Mouse (Mus musculus) hindbrain, embryonic 14.5 days (tissue): ENCODE measurements at regions not wholly inside any gene's neighbourhood (a gene's known extent, or its start where the extent isn't known, plus 50 kb on each side); places are given as distances from the start of the nearest gene placed in this dataset.

Experiments
- ATAC-seq: fragments of 200-750 bp; cut with Nextera tagmentation; 2 replicates; pipeline ENCODE4 v1.8.0; 2017; ENCODE audit warnings: moderate number of reproducible peaks, mild to moderate bottlenecking, moderate TSS enrichment, moderate library complexity; ENCODE audit not compliant: low FRiP score
- DNase-seq: peaks from one replicate; pipeline ENCODE4 v3.0.0-alpha.2; 2015; ENCODE audit warnings: low spot score
- H3K27ac ChIP-seq: fragments of 300-500 bp; sonication (generic); 2 replicates; pipeline ENCODE4 v1.5.1; 2014; ENCODE audit warnings: mild to moderate bottlenecking, moderate library complexity
- H3K27me3 ChIP-seq: fragments of 300-500 bp; sonication (generic); 2 replicates; pipeline ENCODE4 v1.6.1; 2014; ENCODE audit warnings: mild to moderate bottlenecking, low read length, mixed read lengths; ENCODE audit not compliant: control insufficient read depth, insufficient read depth
- H3K36me3 ChIP-seq: fragments of 300-500 bp; sonication (generic); replicated peaks from 2 replicates; pipeline ENCODE4 v1.6.1; 2014; ENCODE audit not compliant: control insufficient read depth, insufficient read depth
- H3K4me1 ChIP-seq: fragments of 300-500 bp; sonication (generic); replicated peaks from 2 replicates; pipeline ENCODE4 v1.6.1; 2014; ENCODE audit warnings: antibody characterized with exemption, low read length, mixed read lengths; ENCODE audit not compliant: control insufficient read depth, insufficient read depth
- H3K4me2 ChIP-seq: fragments of 300-500 bp; sonication (generic); replicated peaks from 2 replicates; pipeline ENCODE4 v1.6.1; 2014; ENCODE audit warnings: mild to moderate bottlenecking, moderate library complexity
- H3K4me3 ChIP-seq: fragments of 300-500 bp; sonication (generic); replicated peaks from 2 replicates; pipeline ENCODE4 v1.5.1; 2014; ENCODE audit warnings: mild to moderate bottlenecking, low read length
- H3K9ac ChIP-seq: fragments of 300-500 bp; sonication (generic); 2 replicates; pipeline ENCODE4 v1.6.1; 2014
- H3K9me3 ChIP-seq: fragments of 300-500 bp; sonication (generic); 2 replicates; pipeline ENCODE4 v1.6.1; 2016; ENCODE audit warnings: low read length; ENCODE audit not compliant: control insufficient read depth
- WGBS: fragments of 180-500 bp; shearing (Covaris S2); extraction: QIAGEN DNeasy Blood & Tissue Kit; methylation state at CpG from one replicate; pipeline ENCODE4 v1.1.7; 2014; 5-methylcytosine and 5-hydroxymethylcytosine counted together

- WGBS: 80% methylated on average over 8 of the region's 8 CpGs
- Histone ChIP-seq H3K9me3 (no peaks in the 10 kb centered on the region), H3K4me3 (no peak overlapping the region), H3K4me2 (no peak overlapping the region), H3K27ac (no peak overlapping the region), H3K9ac (no peak overlapping the region), H3K27me3 (no peaks in the 10 kb centered on the region), H3K4me1 (peaks cover 22% of the 10 kb centered on the region), H3K36me3 (no peaks in the 10 kb centered on the region)
- DNase-seq (no peak), ATAC-seq (no peak)
Observed at GRCm38 (mm10) chr2:166275398-166275797, 119.9 kb upstream of the Sulf2 start.

GRCm38 (mm10) chr2:166274016-166274346, 118.5 kb upstream of the Sulf2 start:
- WGBS: 39% methylated on average over 2 of the region's 2 CpGs
- ATAC-seq (0 out of 2 replicates have a peak, but pooled peaks have one; percentile 8), DNase-seq (no peak)
- no peak overlapping the region for H3K27ac ChIP-seq
- no peaks in the 10 kb centered on the region for H3K9me3 ChIP-seq
- H3K27me3 ChIP-seq: no peaks in the 10 kb centered on the region
- H3K4me2 ChIP-seq: no peak overlapping the region
- peaks cover 19% of the 10 kb centered on the region for H3K4me1 ChIP-seq
- H3K36me3 ChIP-seq: no peaks in the 10 kb centered on the region
- no peak overlapping the region for H3K4me3 ChIP-seq
- H3K9ac ChIP-seq: no peak overlapping the region

DNA sequence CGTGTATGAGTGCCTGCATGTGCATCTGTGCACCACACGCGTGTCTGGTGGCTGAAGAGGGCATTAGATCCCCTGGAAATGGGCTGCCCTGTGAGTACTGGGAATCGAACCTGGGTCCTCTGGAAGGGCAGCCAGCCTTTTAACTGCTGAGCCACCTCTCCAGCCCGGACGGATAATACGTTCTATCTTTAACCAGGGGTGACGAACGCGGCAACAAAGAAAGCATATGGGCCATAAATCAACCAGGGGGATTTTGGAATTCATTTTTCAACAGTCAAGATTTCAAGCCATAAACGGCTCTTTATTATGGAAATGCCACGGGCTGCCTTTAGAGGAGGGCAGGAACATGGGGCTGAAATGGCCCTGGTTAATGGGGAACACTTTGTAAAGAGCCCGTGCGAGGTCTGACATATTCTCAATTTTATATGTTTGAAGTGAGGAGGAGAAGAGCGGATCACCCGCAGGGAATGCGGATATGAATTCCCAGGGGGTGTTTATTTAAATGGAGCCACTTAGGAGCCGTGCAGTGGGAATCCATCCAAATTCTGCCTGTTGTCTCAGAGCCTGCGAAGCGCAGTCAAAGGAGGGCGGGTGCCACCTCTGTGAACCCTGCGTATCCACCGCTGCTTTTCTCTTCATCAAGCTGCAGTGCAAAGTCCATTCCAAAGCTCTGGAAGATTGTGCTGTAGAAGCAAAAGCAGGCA, 118.0 kb upstream of the Sulf2 start:
- H3K4me3 ChIP-seq: no peak overlapping the region
- H3K9me3 ChIP-seq: no peaks in the 10 kb centered on the region
- H3K27ac ChIP-seq: no peak overlapping the region
- H3K9ac ChIP-seq: no peak overlapping the region
- ATAC-seq: 0 out of 2 replicates have a peak, but pooled peaks have one; percentile 17
- peaks cover 19% of the 10 kb centered on the region for H3K4me1 ChIP-seq
- 17% methylated on average over 23 of the region's 23 CpGs for WGBS
- no peaks in the 10 kb centered on the region for H3K27me3 ChIP-seq
- H3K36me3 ChIP-seq: no peaks in the 10 kb centered on the region
- DNase-seq: peak; percentile 43
- H3K4me2 ChIP-seq: no peak overlapping the region

DNA sequence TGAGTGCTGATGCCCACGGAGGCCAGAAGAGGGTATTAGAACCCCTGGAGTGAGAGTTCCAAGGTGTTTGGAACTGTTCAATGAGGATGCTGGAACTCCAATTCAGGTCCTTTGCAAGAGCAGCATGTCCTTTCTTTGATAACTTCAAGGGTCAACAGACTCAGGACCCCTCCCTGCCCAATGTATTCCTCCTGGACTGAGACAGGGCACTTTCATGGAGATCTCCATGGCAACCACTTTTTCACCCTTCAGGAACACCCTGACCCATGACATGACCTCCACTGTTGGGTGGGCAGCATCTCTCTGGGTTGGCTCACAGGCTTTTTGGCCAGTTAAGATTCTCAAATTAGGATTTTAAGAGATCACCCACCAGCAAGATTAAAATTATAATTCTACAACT, 117.4 kb upstream of the Sulf2 start:
- Histone ChIP-seq H3K4me2 (no peak overlapping the region), H3K27me3 (no peaks in the 10 kb centered on the region), H3K36me3 (no peaks in the 10 kb centered on the region)

DNA sequence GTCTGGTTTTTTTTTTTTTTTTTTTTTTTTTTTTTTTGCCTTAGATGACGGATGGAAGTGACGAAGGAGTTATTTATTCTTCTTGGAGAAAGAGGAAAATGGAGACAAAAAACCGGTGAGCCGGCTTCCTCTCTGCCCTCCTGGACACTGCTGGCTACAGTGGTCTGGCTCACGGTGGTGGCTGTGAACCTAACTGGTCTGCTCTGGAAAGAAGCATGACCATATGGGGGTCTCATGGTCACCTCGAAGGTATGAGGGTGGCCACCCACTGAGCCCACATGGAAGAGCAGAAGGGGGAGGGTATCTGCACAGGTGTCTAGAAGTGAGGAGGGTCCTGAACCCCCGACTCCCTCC, 116.7 kb upstream of the Sulf2 start:
- no peak overlapping the region for H3K9ac ChIP-seq
- H3K27ac ChIP-seq: no peak overlapping the region
- no peaks in the 10 kb centered on the region for H3K27me3 ChIP-seq
- DNase-seq (no peak), ATAC-seq (no peak)
- H3K4me2 ChIP-seq: no peak overlapping the region
- H3K9me3 ChIP-seq: no peaks in the 10 kb centered on the region
- H3K4me1 ChIP-seq: peaks cover 19% of the 10 kb centered on the region
- 57% methylated on average over 7 of the region's 7 CpGs for WGBS
- H3K4me3 ChIP-seq: no peak overlapping the region
- no peaks in the 10 kb centered on the region for H3K36me3 ChIP-seq

More for the DNA sequence above, 117.4 kb upstream of the Sulf2 start:
- DNase-seq (no peak), ATAC-seq (no peak)
- Histone ChIP-seq H3K4me1 (peaks cover 19% of the 10 kb centered on the region), H3K9ac (no peak overlapping the region), H3K9me3 (no peaks in the 10 kb centered on the region), H3K27ac (no peak overlapping the region), H3K4me3 (no peak overlapping the region)
- 19% methylated on average over 1 of the region's 1 CpGs for WGBS

- Histone ChIP-seq H3K4me2 (no peak overlapping the region), H3K27me3 (no peaks in the 10 kb centered on the region), H3K4me1 (peaks cover 19% of the 10 kb centered on the region), H3K9me3 (no peaks in the 10 kb centered on the region), H3K36me3 (no peaks in the 10 kb centered on the region), H3K9ac (peak overlapping the region; percentile 14; the same call in 1 of the 2 replicates), H3K4me3 (no peak overlapping the region), H3K27ac (peak overlapping the region; percentile 69; the same call in 1 of the 2 replicates)
- ATAC-seq (no peak), DNase-seq (peak; percentile 47)
- WGBS: 32% methylated on average over 11 of the region's 11 CpGs
Observed at GRCm38 (mm10) chr2:166271373-166272189, 116.1 kb upstream of the Sulf2 start.

DNA sequence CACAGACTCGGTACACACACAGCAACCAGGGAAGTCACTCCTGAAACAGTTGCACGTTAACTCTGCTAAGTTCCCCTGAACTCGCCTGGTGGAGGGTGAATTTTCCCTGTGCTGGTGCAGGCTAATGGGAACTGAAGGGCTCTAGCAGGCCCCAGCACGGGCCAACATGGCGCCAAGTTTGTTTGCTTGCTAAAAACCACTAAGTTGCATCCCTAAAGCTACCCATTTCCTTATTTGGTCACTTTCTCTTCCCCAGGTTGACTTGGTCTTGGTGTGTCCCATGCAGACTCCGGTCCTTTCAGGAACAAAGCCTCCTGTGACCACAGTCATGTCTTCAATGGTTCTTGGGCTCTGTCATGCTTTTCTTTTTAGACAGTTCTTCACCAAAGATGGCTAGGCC, 114.5 kb upstream of the Sulf2 start:
- no peaks in the 10 kb centered on the region for H3K27me3 ChIP-seq
- DNase-seq (no peak), ATAC-seq (no peak)
- no peak overlapping the region for H3K4me3 ChIP-seq
- H3K27ac ChIP-seq: no peak overlapping the region
- H3K36me3 ChIP-seq: no peaks in the 10 kb centered on the region
- no peak overlapping the region for H3K9ac ChIP-seq
- H3K4me2 ChIP-seq: no peak overlapping the region
- 93% methylated on average over 6 of the region's 6 CpGs for WGBS
- H3K4me1 ChIP-seq: peaks cover 20% of the 10 kb centered on the region
- no peaks in the 10 kb centered on the region for H3K9me3 ChIP-seq

- Histone ChIP-seq H3K9ac (no peak overlapping the region), H3K27ac (no peak overlapping the region), H3K4me2 (no peak overlapping the region), H3K4me3 (no peak overlapping the region), H3K36me3 (no peaks in the 10 kb centered on the region), H3K9me3 (no peaks in the 10 kb centered on the region), H3K27me3 (no peaks in the 10 kb centered on the region), H3K4me1 (peaks cover 18% of the 10 kb centered on the region)
- 88% methylated on average over 4 of the region's 4 CpGs for WGBS
- ATAC-seq: no peak
- no peak for DNase-seq
Observed at GRCm38 (mm10) chr2:166266915-166267314, 111.5 kb upstream of the Sulf2 start.

GRCm38 (mm10) chr2:166266507-166266906, 111.0 kb upstream of the Sulf2 start:
- DNase-seq (no peak), ATAC-seq (no peak)
- H3K4me2 ChIP-seq: no peak overlapping the region
- whole genome bisulfite sequencing: 72% methylated on average over 9 of the region's 9 CpGs
- no peak overlapping the region for H3K9ac ChIP-seq
- H3K27me3 ChIP-seq: no peaks in the 10 kb centered on the region
- no peaks in the 10 kb centered on the region for H3K36me3 ChIP-seq
- H3K9me3 ChIP-seq: no peaks in the 10 kb centered on the region
- peaks cover 14% of the 10 kb centered on the region for H3K4me1 ChIP-seq
- H3K4me3 ChIP-seq: no peak overlapping the region
- no peak overlapping the region for H3K27ac ChIP-seq
